Mouse (Mus musculus) spleen, postnatal 36 days (tissue): ENCODE results near the gene Hilpda.

ENCODE experiments used
- DNase-seq, 2 experiments: peaks; one replicate each; pipeline ENCODE4 v3.0.0; 2022; ENCODE audit warnings: low spot score in 2 of 2, mixed read lengths in 1 of 2

The Hilpda gene

GRCm38 (mm10) chr6:29272312-29273072 is at the start of gene Hilpda:
TSS of gene Hilpda (plus strand) at chr6:29272488.
- DNase-seq: peak; percentile 91 to 92

DNA sequence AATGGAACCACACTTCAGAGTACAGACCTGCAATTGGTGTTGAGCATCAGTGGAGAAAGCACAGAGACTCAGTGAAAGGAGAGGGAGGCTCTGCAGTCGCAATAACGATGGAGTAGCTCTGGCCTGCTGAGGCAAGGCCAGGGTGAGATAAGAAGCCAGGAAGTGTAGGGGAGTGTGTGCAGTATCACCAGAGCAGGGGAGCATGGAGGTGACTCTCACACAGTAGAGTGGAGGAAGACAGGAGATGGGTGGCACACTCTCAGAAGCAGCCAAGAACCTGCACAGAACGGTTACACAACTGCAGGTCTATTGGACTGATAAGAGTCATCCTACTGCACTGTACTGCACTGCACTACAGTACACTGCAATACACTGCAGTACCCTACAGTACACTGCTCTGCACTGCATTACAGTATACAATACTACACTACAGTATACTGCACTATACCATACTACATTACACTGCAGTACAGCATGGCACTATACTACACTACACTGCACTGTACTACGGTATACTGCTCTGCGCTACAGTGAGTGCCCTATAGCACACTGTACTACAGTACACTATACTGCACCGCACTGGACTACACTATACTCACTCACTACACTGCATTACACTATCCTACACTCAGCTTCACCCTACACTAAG is 42.9 kb upstream of the Hilpda start:
- no peak for DNase-seq

- DNase-seq: no peak
Observed at GRCm38 (mm10) chr6:29230386-29230785, 41.9 kb upstream of the Hilpda start.

GRCm38 (mm10) chr6:29231799-29232198 is 40.5 kb upstream of the Hilpda start:
- DNase-seq: no peak

DNA sequence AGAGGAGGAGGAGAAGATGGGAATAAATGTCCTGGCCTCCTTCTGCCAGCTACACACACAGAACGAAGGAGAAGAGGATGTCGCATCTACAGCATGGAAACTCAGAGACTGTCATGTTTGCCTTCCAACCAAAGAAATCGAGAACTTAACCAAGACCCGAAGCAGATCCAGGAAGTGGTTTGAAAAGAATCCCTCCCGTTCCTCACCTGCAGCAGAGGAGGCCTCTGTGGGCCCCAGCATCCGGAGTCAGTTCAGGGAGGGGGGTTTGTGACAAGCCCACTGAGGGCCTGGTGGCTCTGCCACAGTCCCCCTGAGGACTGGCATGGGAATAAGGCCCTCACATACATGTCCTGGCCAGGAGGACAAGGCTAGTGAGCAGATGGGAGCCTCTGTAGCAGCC is 40.0 kb upstream of the Hilpda start:
- peak; percentile 39 to 47 for DNase-seq

DNA sequence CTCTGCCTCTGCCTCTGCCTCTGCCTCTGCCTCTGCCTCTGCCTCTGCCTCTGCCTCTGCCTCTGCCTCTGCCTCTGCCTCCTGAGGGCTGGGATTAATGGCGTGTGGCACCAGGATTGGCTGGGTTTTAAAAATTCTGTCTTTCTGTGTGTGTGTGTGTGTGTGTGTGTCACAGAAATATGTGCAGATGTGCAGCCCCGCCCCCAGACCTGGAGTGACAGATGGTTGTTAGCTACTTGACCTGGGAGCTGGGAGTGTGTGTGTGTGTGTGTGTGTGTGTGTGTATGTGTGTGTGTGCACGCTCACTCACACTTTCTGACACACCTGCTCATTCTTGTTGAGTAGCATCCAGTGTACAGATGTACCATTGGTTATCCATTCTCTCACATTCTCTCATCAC is 38.6 kb upstream of the Hilpda start:
- no peak for DNase-seq

DNA sequence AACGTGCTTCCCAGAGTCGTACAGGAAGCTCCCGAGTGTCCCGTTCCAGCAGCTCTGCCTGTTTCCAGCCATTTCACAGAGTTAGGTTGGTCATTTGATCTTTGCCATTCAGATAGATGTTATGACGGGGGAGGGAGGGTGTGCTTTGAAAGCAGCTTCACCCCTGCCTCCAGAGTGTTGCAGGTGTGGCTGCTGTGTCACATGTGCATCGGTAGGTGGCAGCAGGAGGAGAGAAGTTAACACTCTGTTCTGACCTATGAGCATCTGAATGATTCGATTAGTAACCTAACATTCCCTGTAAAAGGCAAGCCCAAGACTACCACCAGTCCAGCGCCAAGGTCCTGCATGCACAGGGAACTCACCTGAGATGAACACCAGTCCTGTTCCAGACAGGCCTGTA is 38.0 kb upstream of the Hilpda start:
- DNase-seq: peak in 1 of 2 experiments; percentile 25

DNA sequence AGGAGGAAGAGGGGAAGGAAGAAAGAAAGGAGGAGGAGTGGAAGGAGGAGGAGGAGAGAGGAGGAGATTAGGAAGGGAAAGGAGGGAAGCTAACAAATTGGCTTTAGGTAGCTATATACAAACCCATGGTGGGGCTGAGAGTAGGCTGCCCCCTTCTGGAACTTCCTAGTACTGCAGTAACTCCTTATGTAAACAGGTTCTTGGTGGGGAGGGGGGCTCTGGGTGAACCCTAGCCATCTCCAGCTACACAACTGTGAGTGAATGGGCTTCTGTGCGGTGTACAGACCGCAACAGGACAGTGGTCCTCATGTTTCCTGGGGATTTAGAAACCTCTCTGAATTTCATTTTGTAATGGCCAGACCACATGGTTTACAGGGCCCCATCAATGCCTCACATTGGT is 31.5 kb upstream of the Hilpda start:
- DNase-seq: peak; percentile 28 to 41

DNA sequence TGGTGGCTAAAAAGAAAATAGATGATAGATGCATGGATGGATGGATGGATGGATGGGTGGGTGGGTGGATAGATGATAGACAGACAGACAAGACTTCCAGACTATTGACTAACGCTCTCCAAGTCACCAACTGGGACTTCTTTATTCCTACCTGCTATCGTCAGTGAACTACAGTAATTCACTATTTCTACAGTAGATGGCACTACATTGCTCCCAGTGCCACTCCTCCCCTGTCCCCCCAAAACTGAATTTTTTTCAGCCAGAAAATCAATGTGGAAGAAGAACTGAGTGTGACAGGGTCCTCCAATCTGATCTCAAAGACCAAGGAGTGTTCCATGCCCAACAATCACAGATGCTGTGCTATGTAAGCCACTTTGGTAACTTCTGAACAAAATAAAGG is 30.6 kb upstream of the Hilpda start:
- DNase-seq: no peak

DNA sequence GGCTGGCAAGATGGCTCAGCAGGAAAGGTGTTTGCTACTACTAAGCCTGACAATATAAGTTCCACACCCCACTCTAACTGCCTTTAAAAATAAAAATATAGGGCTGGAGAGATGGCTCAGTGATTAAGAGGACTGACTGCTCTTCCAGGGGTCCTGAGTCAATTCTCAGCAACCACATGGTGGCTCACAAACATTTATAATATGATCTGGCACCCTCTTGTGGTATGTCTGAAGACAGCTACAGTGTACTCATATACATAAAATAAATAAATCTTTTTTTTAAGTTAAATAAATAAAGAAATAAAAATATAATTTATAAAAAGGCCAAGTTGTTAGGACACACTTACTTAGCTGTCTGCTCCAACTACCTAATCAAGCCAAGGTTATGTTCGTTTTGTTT is 30.0 kb upstream of the Hilpda start:
- no peak for DNase-seq

- DNase-seq: peak; percentile 19 to 25
Observed at GRCm38 (mm10) chr6:29245272-29246120, 26.8 kb upstream of the Hilpda start.

DNA sequence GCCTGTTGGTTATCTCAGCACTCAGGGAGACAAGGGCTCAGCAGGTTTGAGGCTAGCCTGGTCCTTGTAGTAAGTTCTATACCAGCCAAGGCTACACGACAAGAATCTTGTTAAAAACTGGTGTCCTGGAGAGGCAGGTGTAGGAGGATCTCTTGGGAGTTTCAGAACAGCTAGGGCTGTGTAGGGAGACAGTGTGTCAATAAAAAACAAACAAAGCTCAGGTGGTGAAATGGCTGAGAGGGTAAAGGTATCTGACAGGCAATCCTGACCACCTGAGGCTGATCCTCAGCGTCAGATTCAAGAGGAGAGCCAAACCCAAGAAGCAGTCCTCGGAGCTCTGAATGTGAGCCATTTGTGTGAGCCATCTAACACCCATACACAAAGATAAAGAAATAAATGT is 26.1 kb upstream of the Hilpda start:
- no peak for DNase-seq

- no peak for DNase-seq
Observed at GRCm38 (mm10) chr6:29246585-29246984, 25.7 kb upstream of the Hilpda start.

DNA sequence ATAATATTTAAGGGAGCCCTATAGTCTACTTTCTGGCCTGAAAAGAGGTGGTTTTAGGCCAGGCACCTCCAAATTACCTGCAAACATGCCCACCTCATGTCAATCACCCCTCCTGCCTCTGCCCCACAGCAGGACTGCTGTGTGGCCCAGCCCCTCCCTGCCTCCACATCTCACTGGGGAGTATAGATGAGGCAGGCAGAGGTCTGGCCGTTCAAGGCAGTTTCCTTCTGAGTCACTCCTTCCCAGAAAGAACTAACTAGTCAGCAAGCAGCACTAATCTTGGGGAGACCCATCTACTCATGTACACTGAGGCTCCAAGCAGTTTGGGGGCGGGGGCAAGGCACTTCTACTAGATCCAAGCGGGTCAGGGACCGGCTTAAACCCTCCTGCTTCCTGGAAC is 25.2 kb upstream of the Hilpda start:
- DNase-seq: no peak

DNA sequence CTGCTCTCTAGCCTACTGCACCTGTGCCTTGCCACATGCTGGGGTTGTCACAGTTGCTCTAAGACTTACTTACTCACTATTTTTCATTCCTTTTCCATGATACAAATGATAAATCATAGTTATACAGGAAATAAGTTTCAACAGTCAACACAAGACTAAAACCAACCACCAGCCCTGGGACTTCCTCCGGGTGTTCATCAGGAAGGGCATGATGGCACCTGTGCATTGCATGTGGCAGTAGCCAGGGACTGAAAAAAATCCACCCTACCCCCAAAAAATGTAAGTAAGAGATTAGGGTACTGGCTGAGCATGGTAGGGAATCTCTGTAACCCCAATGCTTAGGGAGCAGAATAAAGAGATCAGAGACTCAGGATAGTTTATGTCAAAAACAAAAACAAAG is 12.9 kb upstream of the Hilpda start:
- no peak for DNase-seq

- DNase-seq: no peak
Observed at GRCm38 (mm10) chr6:29261831-29262230, 10.5 kb upstream of the Hilpda start.

DNA sequence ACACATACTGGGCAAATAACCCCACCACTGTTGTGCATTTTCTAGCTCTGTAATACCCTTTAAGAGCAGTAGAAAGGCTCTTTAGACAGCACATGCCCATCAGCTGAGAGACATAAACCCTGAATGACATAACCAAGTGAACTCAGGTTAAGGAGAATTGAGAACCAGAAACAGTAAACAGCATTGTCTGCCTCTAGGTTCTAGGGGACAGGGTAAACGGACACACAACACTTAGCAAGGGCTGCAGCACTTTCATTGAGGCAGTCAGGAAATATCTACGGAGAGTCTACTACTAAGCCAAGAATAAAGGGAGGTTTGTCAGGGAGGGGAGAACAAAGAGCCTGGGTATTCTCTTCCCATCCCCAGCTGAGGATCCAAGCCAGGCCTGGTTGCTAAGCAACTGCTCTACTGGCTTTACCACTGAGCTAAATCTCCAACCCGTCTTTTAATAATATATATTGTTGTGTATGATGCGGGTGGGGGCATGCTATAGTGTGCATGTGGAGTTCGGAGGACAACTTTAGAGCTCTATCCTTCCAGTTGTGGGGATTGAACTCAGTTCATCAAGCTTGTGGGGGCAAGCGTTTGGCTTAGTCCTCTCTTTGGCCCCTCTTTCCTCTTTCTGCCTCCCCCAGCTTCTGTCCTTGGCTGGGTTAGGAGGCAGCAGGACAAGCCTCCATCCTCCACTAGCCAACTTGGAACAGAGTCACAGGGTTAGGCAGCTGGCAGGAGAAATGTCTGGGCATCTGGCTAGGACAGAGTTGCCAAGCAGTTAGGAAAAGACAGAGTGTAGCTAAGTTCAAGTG is 8.4 kb upstream of the Hilpda start:
- no peak for DNase-seq

GRCm38 (mm10) chr6:29264456-29264781 is 7.9 kb upstream of the Hilpda start:
- peak; percentile 21 to 26 for DNase-seq

DNA sequence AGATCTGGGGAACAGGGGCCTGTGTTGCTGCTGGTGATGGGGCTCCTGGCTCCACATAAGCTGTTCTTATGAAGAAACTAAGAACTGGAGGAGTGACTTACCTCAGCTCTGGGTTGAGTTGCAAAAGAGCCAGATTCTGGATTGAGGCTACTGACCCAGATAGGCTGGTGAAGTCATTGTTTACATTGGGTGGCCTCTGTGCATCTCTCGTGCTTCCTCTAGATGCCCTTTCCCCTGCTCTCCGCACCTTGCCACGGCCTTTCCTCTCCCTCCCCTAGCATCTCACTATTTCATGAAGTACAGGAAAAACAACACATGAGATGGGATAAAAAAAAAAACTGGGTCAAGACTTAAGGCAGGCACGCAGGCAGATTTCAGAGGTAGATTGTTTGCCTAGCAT is 5.4 kb upstream of the Hilpda start:
- no peak for DNase-seq

GRCm38 (mm10) chr6:29269006-29269668 is 3.2 kb upstream of the Hilpda start:
- no peak for DNase-seq

- peak; percentile 48 to 56 for DNase-seq
Observed at GRCm38 (mm10) chr6:29270961-29271360, 1.3 kb upstream of the Hilpda start.
